Mouse (Mus musculus): Measurements from ENCODE around the gene Fcmr.
A peak's percentile ranks its signal among the peaks of the same experiment; 100 is the strongest.

Fcmr gene

GRCm38 (mm10) chr1:130865541-130866221 is at the start of gene Fcmr:
Fcmr (plus strand) TSS chr1:130865669.
- no peak for DNase-seq (ENCODE audit: low read depth, low spot score)

- DNase-seq (ENCODE audit: low read depth, low spot score), result no peak
Measured at GRCm38 (mm10) chr1:130819737-130820136, 45.7 kb upstream of the Fcmr start.

- DNase-seq (ENCODE audit: low read depth, low spot score), result no peak
Measured at GRCm38 (mm10) chr1:130820316-130821148, 44.9 kb upstream of the Fcmr start.

- no peak for DNase-seq (ENCODE audit: low read depth, low spot score)
Measured at GRCm38 (mm10) chr1:130821149-130821471, 44.4 kb upstream of the Fcmr start.

GRCm38 (mm10) chr1:130821911-130822625 is 43.4 kb upstream of the Fcmr start:
- DNase-seq (ENCODE audit: low read depth, low spot score), result no peak

- DNase-seq (ENCODE audit: low read depth, low spot score), result no peak
Measured at GRCm38 (mm10) chr1:130826448-130826847, 39.0 kb upstream of the Fcmr start, which contains the start of gene Pigr. Pigr (plus strand) TSS chr1:130826684.

- DNase-seq (ENCODE audit: low read depth, low spot score), result peak; percentile 20
Measured at GRCm38 (mm10) chr1:130828656-130829055, 36.8 kb upstream of the Fcmr start.

- DNase-seq (ENCODE audit: low read depth, low spot score), result no peak
Measured at GRCm38 (mm10) chr1:130829906-130830830, 35.3 kb upstream of the Fcmr start.

GRCm38 (mm10) chr1:130832230-130833149 is 33.0 kb upstream of the Fcmr start:
- no peak for DNase-seq (ENCODE audit: low read depth, low spot score)

- DNase-seq (ENCODE audit: low read depth, low spot score), result peak; percentile 85
Measured at GRCm38 (mm10) chr1:130835161-130835936, 30.1 kb upstream of the Fcmr start.

GRCm38 (mm10) chr1:130838288-130838687 is 27.2 kb upstream of the Fcmr start:
- DNase-seq (ENCODE audit: low read depth, low spot score), result peak; percentile 13

GRCm38 (mm10) chr1:130840599-130841379 is 24.7 kb upstream of the Fcmr start:
- no peak for DNase-seq (ENCODE audit: low read depth, low spot score)

- no peak for DNase-seq (ENCODE audit: low read depth, low spot score)
Measured at GRCm38 (mm10) chr1:130841621-130842020, 23.8 kb upstream of the Fcmr start.

- DNase-seq (ENCODE audit: low read depth, low spot score), result no peak
Measured at GRCm38 (mm10) chr1:130844516-130844915, 21.0 kb upstream of the Fcmr start.

- DNase-seq (ENCODE audit: low read depth, low spot score), result peak; percentile 59
Measured at GRCm38 (mm10) chr1:130849530-130850214, 15.8 kb upstream of the Fcmr start.

GRCm38 (mm10) chr1:130850405-130850804 is 15.1 kb upstream of the Fcmr start:
- DNase-seq (ENCODE audit: low read depth, low spot score), result peak; percentile 35

- DNase-seq (ENCODE audit: low read depth, low spot score), result no peak
Measured at GRCm38 (mm10) chr1:130854819-130855218, 10.7 kb upstream of the Fcmr start.

GRCm38 (mm10) chr1:130855723-130856122 is 9.7 kb upstream of the Fcmr start:
- DNase-seq (ENCODE audit: low read depth, low spot score), result no peak
